Mouse (Mus musculus) heart, postnatal 0 days (tissue): ENCODE measurements around the gene Myrip.

Source experiments
- CTCF ChIP-seq: IDR thresholded peaks from 2 replicates; pipeline ENCODE4 v1.5.1; 2016; ENCODE audit warnings: antibody characterized with exemption, control low read depth, low read depth
- EP300 ChIP-seq: IDR thresholded peaks from 2 replicates; pipeline ENCODE4 v1.6.1; 2016; ENCODE audit warnings: antibody characterized with exemption, low read depth

GRCm38 (mm10) chr9:120290375-120290774 lies 10.9 kb upstream of the Myrip start:
- TF ChIP-seq CTCF = no peak
- no peak for TF ChIP-seq EP300
